Mouse (Mus musculus) ES-E14 (cell line): ENCODE measurements around the gene Irf1.

ENCODE experiments used
- CHD2 ChIP-seq: IDR thresholded peaks from 2 replicates; pipeline ENCODE4 v1.6.1; 2014; ENCODE audit warnings: mild to moderate bottlenecking, low read depth, low read length, inconsistent platforms
- ZNF384 ChIP-seq: IDR thresholded peaks from 2 replicates; pipeline ENCODE4 v1.6.1; 2012; ENCODE audit warnings: low read depth, low read length, inconsistent platforms

- no peak for TF ChIP-seq CHD2
- no peak for TF ChIP-seq ZNF384
Measured at GRCm38 (mm10) chr11:53780262-53780661, 10.4 kb downstream of the Irf1 start.
